Mouse (Mus musculus): ENCODE data around the gene Tob2.

The Tob2 gene

GRCm38 (mm10) chr15:81810671-81811598, 47.7 kb downstream of the Tob2 start:
- peak; percentile 97 for DNase-seq (ENCODE audit: low read depth)

GRCm38 (mm10) chr15:81810150-81810549, 48.4 kb downstream of the Tob2 start:
- DNase-seq (ENCODE audit: low read depth): no peak

DNA sequence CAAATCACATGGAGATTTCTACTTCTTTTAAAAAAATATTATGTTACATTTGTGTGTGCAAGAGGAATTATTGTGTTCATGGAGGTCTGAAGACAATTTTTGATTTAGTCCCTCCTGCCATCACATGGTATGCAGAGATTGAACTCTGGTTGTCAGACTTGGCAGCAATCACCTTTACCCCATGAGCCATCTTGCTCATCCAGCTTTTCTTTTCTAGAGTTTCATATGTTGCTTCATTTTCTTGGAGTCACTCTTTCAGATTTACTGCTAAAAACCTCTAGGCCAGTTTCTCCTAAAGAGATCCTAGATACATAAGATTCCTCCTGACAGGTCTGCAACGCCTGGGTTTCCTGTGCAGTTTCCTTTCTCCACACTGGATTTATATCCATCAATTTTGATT, 49.0 kb downstream of the Tob2 start:
- DNase-seq (ENCODE audit: low read depth): no peak

GRCm38 (mm10) chr15:81808799-81809198, 49.8 kb downstream of the Tob2 start:
- DNase-seq (ENCODE audit: low read depth): no peak

- DNase-seq (ENCODE audit: low read depth): no peak
These were observed 51.8 kb downstream of the Tob2 start for GRCm38 (mm10) chr15:81806621-81807404.

DNA sequence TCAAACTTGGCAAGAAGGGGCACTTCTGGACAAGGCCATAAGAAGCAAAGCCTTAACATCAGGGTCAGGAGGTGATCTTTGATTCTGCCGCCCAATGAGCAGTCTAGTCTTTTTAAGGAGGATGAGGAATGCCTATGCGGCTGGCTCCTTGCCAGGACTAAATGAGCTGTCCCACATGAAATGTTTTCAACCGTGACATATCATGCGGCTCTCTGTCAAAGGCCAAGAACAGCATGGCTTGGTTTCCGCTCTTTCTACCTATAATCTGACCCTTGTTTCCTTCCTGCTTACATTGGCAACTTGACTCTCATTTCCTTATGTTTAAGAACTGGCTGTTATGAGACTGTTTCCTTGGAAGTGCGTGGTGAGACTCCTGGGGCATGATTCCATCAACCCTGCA, 53.0 kb downstream of the Tob2 start:
- no peak for DNase-seq (ENCODE audit: low read depth)

GRCm38 (mm10) chr15:81804883-81805282, 53.7 kb downstream of the Tob2 start:
- DNase-seq (ENCODE audit: low read depth): no peak

DNA sequence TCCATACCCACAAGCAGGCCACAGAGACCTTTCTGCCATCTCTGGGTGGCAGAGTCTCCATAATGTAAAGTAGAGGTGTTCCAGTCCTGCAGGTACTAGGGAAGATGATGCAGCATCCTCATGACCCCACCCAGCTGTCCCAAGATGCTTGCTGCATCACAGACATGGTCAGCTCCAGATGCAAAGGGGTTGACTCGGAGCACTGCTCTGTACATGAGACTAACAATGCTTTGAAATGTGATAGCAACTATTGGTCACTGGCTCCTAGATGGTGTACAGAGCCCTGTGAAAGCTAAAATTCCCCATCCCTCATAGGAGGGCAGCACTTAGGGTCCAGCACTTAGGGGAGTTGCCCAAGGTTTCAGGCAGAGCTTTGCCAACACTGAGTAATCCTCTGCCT, 54.4 kb downstream of the Tob2 start:
- no peak for DNase-seq (ENCODE audit: low read depth)

GRCm38 (mm10) chr15:81803425-81803951, 55.1 kb downstream of the Tob2 start:
- no peak for DNase-seq (ENCODE audit: low read depth)

DNA sequence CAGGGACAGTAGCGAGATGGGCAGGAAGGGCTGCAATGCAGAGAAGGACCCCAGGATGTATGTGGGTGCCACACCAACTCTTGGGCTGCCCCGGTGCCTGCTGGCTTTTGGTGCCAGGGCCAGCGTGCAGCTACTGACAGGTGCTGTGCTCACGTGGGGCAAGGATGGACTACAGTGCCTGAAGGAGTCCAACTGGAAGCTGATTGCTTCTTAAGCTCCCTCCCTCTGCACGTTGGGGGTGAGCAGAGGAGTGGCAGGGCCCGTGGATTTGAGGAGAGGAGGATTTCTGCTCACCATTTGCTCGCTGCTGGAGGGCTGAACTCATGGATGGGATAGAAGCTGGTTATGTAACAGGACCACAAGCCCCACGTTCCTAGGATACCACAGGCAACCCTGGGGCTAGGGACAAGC, 55.6 kb downstream of the Tob2 start:
- no peak for DNase-seq (ENCODE audit: low read depth)

GRCm38 (mm10) chr15:81802001-81802890, 56.4 kb downstream of the Tob2 start, which contains the start of gene Tef:
Gene Tef, plus strand, starts transcription at chr15:81802421.
- DNase-seq (ENCODE audit: low read depth): peak; percentile 94

DNA sequence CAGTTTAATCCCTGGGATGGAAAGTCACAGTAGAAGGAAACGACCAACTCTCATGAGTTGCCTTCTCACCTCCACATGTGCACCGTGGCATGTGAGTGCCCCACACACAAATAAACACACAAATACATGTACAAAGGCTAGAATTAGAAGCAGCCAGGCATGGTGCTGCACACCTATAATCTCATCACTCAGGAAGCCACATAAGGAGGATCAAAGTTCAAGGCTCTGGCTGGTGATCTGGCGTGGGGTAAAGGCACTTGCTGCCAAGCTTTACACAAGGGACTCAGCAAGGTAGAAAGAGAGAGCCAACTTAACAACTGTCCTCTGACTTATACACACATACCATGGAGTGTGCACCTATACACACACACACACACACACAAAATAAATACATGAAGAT, 58.2 kb downstream of the Tob2 start:
- DNase-seq (ENCODE audit: low read depth): no peak

GRCm38 (mm10) chr15:81798421-81798820, 60.2 kb downstream of the Tob2 start:
- DNase-seq (ENCODE audit: low read depth): no peak

Data from c-Kit-positive CD71-positive TER-119-negative erythroid progenitor cells, embryonic 14.5 days (primary cell).